Mouse (Mus musculus) heart, postnatal 25 days (tissue): ENCODE measurements around the gene Crtc2. TPM values are rescaled to one million over a fixed set of nuclear protein-coding genes. Genes with fewer than 3 reads are reported as not detected.

Source experiments
- DNase-seq: peaks from one replicate; pipeline ENCODE4 v3.0.0; 2022; ENCODE audit warnings: low spot score
- intact Hi-C: fragments of 180-260 bp; cut with DNase I; formaldehyde crosslinking; loops from one replicate; pipeline ENCODE4 v1.15.1; 2025
- total RNA-seq, 2 experiments: library from RNA; stranded (reverse); gene quantifications; 2 replicates each; pipeline ENCODE4 v1.2.3; 2021

The Crtc2 gene
- total RNA-seq: 10 to 100 TPM; 14.6 to 16.1 TPM

- DNase-seq: peak; percentile 94
- intact Hi-C loops: no loop called here
Observed at GRCm38 (mm10) chr3:90253653-90254418, at the start of gene Crtc2. Gene Crtc2 (plus strand): TSS chr3:90254163.

GRCm38 (mm10) chr3:90204582-90204981 is 49.4 kb upstream of the Crtc2 start:
- DNase-seq: no peak
- intact Hi-C loops: no loop called here

- DNase-seq: no peak
- intact Hi-C loops: no loop called here
Observed at GRCm38 (mm10) chr3:90208662-90209061, 45.3 kb upstream of the Crtc2 start.

GRCm38 (mm10) chr3:90209908-90210566 is 43.9 kb upstream of the Crtc2 start:
- no peak for DNase-seq
- intact Hi-C loops: no loop called here

GRCm38 (mm10) chr3:90211475-90212398 is 42.2 kb upstream of the Crtc2 start:
- intact Hi-C loops: no loop called here
- DNase-seq: no peak

- intact Hi-C loops: no loop called here
- no peak for DNase-seq
Observed at GRCm38 (mm10) chr3:90212723-90213122, 41.2 kb upstream of the Crtc2 start.

- intact Hi-C loops: no loop called here
- peak; percentile 83 for DNase-seq
Observed at GRCm38 (mm10) chr3:90213377-90213866, 40.5 kb upstream of the Crtc2 start, which contains the start of the genes Rps27 and Rab13. Gene Rps27 (minus strand): TSS chr3:90213651. Gene Rab13 (plus strand): TSS chr3:90213695.

- intact Hi-C loops: no loop called here
- DNase-seq: no peak
Observed at GRCm38 (mm10) chr3:90213956-90214684, 39.8 kb upstream of the Crtc2 start.

GRCm38 (mm10) chr3:90215825-90216380 is 38.1 kb upstream of the Crtc2 start:
- no peak for DNase-seq
- intact Hi-C loops: no loop called here

GRCm38 (mm10) chr3:90220088-90220487 is 33.9 kb upstream of the Crtc2 start:
- intact Hi-C loops: loop anchor here (1.0 to 5.0 kb wide), 2 partner anchors 42 to 153 kb away; no protein-coding TSS in a partner anchor
- no peak for DNase-seq

GRCm38 (mm10) chr3:90220531-90220951 is 33.4 kb upstream of the Crtc2 start:
- intact Hi-C loops: loop anchor here (1.0 to 5.0 kb wide), 2 partner anchors 42 to 153 kb away; no protein-coding TSS in a partner anchor
- peak; percentile 79 for DNase-seq

GRCm38 (mm10) chr3:90221123-90221522 is 32.8 kb upstream of the Crtc2 start:
- intact Hi-C loops: loop anchor here (5.0 kb wide), 1 partner anchor 41 kb away; no protein-coding TSS in a partner anchor
- no peak for DNase-seq

- no peak for DNase-seq
- intact Hi-C loops: loop anchor here (5.0 kb wide), 1 partner anchor 40 kb away; no protein-coding TSS in a partner anchor
Observed at GRCm38 (mm10) chr3:90222455-90222854, 31.5 kb upstream of the Crtc2 start.

GRCm38 (mm10) chr3:90222941-90223340 is 31.0 kb upstream of the Crtc2 start:
- no peak for DNase-seq
- intact Hi-C loops: loop anchor here (5.0 kb wide), 1 partner anchor 39 kb away; no protein-coding TSS in a partner anchor

- no peak for DNase-seq
- intact Hi-C loops: loop anchor here (5.0 kb wide), 1 partner anchor 38 kb away; no protein-coding TSS in a partner anchor
Observed at GRCm38 (mm10) chr3:90224331-90224730, 29.6 kb upstream of the Crtc2 start.

- intact Hi-C loops: no loop called here
- no peak for DNase-seq
Observed at GRCm38 (mm10) chr3:90231075-90231474, 22.9 kb upstream of the Crtc2 start.

GRCm38 (mm10) chr3:90231507-90232333 is 22.2 kb upstream of the Crtc2 start, which contains the start of gene Jtb:
Gene Jtb (plus strand): TSS chr3:90231597.
- DNase-seq: peak; percentile 87
- intact Hi-C loops: no loop called here

GRCm38 (mm10) chr3:90241251-90241650 is 12.7 kb upstream of the Crtc2 start:
- DNase-seq: no peak
- intact Hi-C loops: no loop called here
